Mouse (Mus musculus) limb, embryonic 14.5 days (tissue): ENCODE results near the gene Pramel7. TPM values are rescaled to one million over a fixed set of nuclear protein-coding genes. Genes with fewer than 3 reads are reported as not detected.

ENCODE experiments used
- ATAC-seq: fragments of 200-750 bp; cut with Nextera tagmentation; 2 replicates; pipeline ENCODE4 v1.8.0; 2017; ENCODE audit warnings: low read depth, moderate number of reproducible peaks, moderate TSS enrichment; ENCODE audit not compliant: low FRiP score
- DNase-seq: peaks from one replicate; pipeline ENCODE4 v3.0.0-alpha.2; 2015; ENCODE audit warnings: low spot score
- H3K27ac ChIP-seq: fragments of 300-500 bp; sonication (generic); replicated peaks from 2 replicates; pipeline ENCODE4 v1.5.1; 2014; ENCODE audit warnings: low read depth, mild to moderate bottlenecking, low read length, moderate library complexity, mixed read lengths
- H3K27me3 ChIP-seq: fragments of 300-500 bp; sonication (generic); 2 replicates; pipeline ENCODE4 v1.6.1; 2014; ENCODE audit warnings: low read length, mixed read lengths; ENCODE audit not compliant: control insufficient read depth, insufficient read depth
- H3K36me3 ChIP-seq: fragments of 300-500 bp; sonication (generic); 2 replicates; pipeline ENCODE4 v1.6.1; 2014; ENCODE audit warnings: mild to moderate bottlenecking, low read length, moderate library complexity, mixed read lengths; ENCODE audit not compliant: control insufficient read depth, insufficient read depth
- H3K4me1 ChIP-seq: fragments of 300-500 bp; sonication (generic); 2 replicates; pipeline ENCODE4 v1.6.1; 2014; ENCODE audit warnings: antibody characterized with exemption, low read length, mixed read lengths; ENCODE audit not compliant: control insufficient read depth, insufficient read depth
- H3K4me2 ChIP-seq: fragments of 300-500 bp; sonication (generic); replicated peaks from 2 replicates; pipeline ENCODE4 v1.6.1; 2014; ENCODE audit warnings: low read depth, mild to moderate bottlenecking, low read length, moderate library complexity; ENCODE audit not compliant: severe bottlenecking
- H3K4me3 ChIP-seq: fragments of 300-500 bp; sonication (generic); replicated peaks from 2 replicates; pipeline ENCODE4 v1.5.1; 2014; ENCODE audit warnings: low read length
- H3K9ac ChIP-seq: fragments of 300-500 bp; sonication (generic); 2 replicates; pipeline ENCODE4 v1.6.1; 2014; ENCODE audit warnings: mild to moderate bottlenecking, low read depth, low read length, moderate library complexity; ENCODE audit not compliant: severe bottlenecking
- H3K9me3 ChIP-seq: fragments of 300-500 bp; sonication (generic); 2 replicates; pipeline ENCODE4 v1.6.1; 2016; ENCODE audit warnings: low read length; ENCODE audit not compliant: control insufficient read depth
- POLR2A ChIP-seq: fragments of 200-500 bp; IDR thresholded peaks from 2 replicates; pipeline ENCODE4 v1.8.0; 2012; ENCODE audit warnings: inconsistent platforms, mild to moderate bottlenecking, moderate library complexity, borderline replicate concordance; ENCODE audit not compliant: insufficient read depth, insufficient read length; ENCODE audit errors: extremely low read depth
- WGBS: fragments of 180-500 bp; shearing (Covaris S2); extraction: QIAGEN DNeasy Blood & Tissue Kit; methylation state at CpG from one replicate; pipeline ENCODE4 v1.1.7; 2014; 5-methylcytosine and 5-hydroxymethylcytosine counted together
- polyA plus RNA-seq, 2 experiments: library from polyadenylated mRNA; depleted of rRNA in 1 of 2; stranded (reverse) in 1 of 2; unstranded in 1 of 2; fragments of >200 nt; fragmentation: Nextera tagmentation in 1 of 2; extraction: Ambion mirVana in 1 of 2; gene quantifications; 2 replicates each; pipeline versions ENCODE4 v1.2.1 to v1.2.3; 2012 to 2014

The Pramel7 gene
- polyA plus RNA-seq, 2 experiments, result not detected

DNA sequence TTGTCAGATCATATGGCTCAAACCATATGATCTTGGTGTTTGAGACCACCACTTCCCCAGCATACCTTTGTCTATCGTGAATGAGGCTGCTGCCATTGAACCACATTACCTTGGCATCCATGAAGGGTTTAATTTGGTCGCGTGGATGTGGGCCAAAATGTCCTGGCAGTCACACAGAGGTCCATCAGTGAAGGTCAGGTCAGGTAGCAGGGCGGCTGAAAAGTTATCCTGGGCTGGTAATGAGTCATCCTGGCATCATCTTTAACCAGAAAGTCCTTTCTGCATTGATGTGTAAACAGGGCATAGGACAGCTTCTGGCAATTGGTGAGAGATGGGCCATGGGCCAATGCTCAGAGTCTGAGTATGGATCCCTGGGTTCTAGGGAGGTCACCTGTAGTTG, 23.8 kb upstream of the Pramel7 start:
- no peaks in the 10 kb centered on the region for H3K9me3 ChIP-seq
- TF ChIP-seq POLR2A, result no peak
- H3K36me3 ChIP-seq, result no peaks in the 10 kb centered on the region
- no peak for ATAC-seq
- no peaks in the 10 kb centered on the region for H3K4me1 ChIP-seq
- DNase-seq, result no peak
- no peak overlapping the region for H3K9ac ChIP-seq
- no peak overlapping the region for H3K4me2 ChIP-seq
- WGBS, result 86% methylated on average over 4 of the region's 4 CpGs
- H3K4me3 ChIP-seq, result no peak overlapping the region
- no peak overlapping the region for H3K27ac ChIP-seq
- H3K27me3 ChIP-seq, result no peaks in the 10 kb centered on the region

DNA sequence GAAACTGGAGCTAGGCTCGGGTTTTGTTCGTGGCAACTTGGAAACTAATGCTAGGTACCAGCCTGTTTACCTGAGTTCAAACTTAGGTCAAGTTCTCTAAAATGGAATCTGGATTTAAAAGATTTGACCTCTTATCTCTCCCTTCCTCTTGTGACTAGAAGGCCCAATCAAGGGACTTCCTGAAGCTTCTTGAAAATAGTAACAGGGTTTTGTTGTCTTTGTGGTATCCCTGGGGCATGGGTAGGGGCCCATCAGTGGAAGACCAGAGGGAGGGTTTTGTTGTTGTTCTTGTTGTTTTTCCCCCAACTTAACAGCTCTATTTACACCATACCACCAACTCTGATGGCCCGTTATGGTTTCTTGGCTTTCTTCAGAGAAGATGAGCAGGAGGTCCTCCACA, 19.7 kb upstream of the Pramel7 start:
- no peaks in the 10 kb centered on the region for H3K27me3 ChIP-seq
- no peak for ATAC-seq
- no peak overlapping the region for H3K4me3 ChIP-seq
- H3K9me3 ChIP-seq, result no peaks in the 10 kb centered on the region
- 82% methylated on average over 3 of the region's 3 CpGs for WGBS
- no peaks in the 10 kb centered on the region for H3K36me3 ChIP-seq
- H3K4me1 ChIP-seq, result no peaks in the 10 kb centered on the region
- no peak overlapping the region for H3K9ac ChIP-seq
- H3K4me2 ChIP-seq, result no peak overlapping the region
- no peak for DNase-seq
- no peak for TF ChIP-seq POLR2A
- H3K27ac ChIP-seq, result no peak overlapping the region

DNA sequence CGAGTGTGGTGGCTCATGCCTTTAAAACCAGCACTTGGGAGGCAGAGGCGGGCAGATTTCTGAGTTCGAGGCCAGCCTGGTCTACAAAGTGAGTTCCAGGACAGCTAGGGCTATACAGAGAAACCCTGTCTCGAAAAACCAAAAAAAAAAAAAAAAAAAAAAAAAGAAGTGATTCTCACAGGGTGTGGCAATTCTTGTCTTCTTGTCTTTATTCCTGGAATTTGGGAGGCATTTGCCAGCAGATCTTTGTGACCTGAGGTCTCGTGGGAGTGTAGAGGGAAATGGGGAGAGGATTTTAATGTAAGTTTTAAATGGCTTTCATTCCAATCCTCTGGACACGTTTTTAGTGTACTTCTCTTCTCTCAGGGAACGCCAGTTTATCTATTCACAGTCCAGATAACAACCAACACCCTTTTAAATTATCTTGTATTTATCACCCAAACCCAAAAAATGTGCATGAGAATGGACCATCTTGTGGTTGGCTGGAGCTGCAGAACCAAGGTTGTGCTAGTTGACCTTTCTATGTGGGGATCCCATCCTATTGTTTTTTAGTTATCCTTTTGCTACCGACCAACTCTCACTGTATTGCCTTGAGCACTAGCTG, 18.7 kb upstream of the Pramel7 start:
- Histone ChIP-seq H3K4me2 (no peak overlapping the region), H3K27me3 (no peaks in the 10 kb centered on the region), H3K9ac (no peak overlapping the region), H3K36me3 (no peaks in the 10 kb centered on the region), H3K4me1 (no peaks in the 10 kb centered on the region), H3K4me3 (no peak overlapping the region), H3K27ac (no peak overlapping the region), H3K9me3 (no peaks in the 10 kb centered on the region)
- no peak for TF ChIP-seq POLR2A
- DNase-seq, result no peak
- ATAC-seq, result no peak
- 78% methylated on average over 7 of the region's 8 CpGs for WGBS

GRCm38 (mm10) chr2:87515046-87515445, 18.2 kb upstream of the Pramel7 start:
- H3K4me3 ChIP-seq, result no peak overlapping the region
- TF ChIP-seq POLR2A, result no peak
- no peaks in the 10 kb centered on the region for H3K36me3 ChIP-seq
- no peak for DNase-seq
- H3K27ac ChIP-seq, result no peak overlapping the region
- H3K27me3 ChIP-seq, result no peaks in the 10 kb centered on the region
- ATAC-seq, result no peak
- 88% methylated on average over 2 of the region's 2 CpGs for WGBS
- H3K9ac ChIP-seq, result no peak overlapping the region
- no peaks in the 10 kb centered on the region for H3K4me1 ChIP-seq
- H3K9me3 ChIP-seq, result no peaks in the 10 kb centered on the region
- no peak overlapping the region for H3K4me2 ChIP-seq

DNA sequence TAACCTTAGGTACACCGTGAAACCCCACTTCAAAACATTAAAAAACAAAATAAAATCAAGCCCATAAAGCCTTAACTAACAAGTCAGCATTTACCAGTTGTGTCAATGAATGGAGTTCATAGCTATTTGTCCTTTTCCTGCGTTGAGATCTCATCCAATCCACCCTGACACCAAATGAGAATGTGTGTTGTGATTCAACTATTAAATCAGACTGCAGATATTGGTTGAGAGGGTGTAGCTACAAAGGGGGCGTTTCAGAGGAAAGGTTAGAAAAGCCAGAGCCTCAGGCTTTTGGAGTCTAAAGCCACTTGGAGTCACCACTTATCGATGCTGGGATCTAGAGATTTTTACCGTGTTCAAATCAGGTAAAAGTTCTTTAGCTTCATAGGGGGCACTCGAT, 9.4 kb upstream of the Pramel7 start, which contains the start of gene Pramel6:
Gene Pramel6 (plus strand): TSS at position 301 of the 400 bp plus-strand sequence.
- Histone ChIP-seq H3K4me3 (no peak within 1 kb of the TSS), H3K4me2 (no peak within 1 kb of the TSS), H3K9ac (no peak within 1 kb of the TSS), H3K27me3 (no peaks in the 10 kb centered on the region), H3K9me3 (no peaks in the 10 kb centered on the region; the same call in 1 of the 2 replicates), H3K36me3 (no peaks in the 10 kb centered on the region), H3K4me1 (no peaks in the 10 kb centered on the region), H3K27ac (no peak within 1 kb of the TSS)
- ATAC-seq (no peak), DNase-seq (no peak)
- 87% methylated on average over 6 of the region's 6 CpGs for WGBS
- TF ChIP-seq POLR2A, result no peak
